ENCODE assay signal across 13 mouse cellular contexts in the genomic region with DNA sequence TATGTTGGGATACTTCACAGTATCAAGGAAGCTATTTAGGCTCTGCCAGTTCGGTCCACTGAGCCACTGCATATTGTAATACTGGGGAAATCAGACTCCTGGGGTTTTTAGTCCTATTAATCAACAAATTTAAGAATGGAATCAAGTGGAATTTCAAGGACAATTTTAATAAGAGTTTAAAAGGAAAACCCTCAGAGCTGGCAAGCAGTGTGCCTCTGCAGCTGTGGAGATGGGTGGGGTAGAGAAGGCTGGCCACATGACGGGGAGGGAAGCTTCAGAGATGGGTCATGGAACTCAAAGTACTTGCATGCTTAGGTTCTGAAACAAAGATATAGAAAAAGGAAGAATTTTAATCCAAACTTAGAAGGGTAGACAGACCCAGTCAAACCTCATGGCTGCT.
"Had no signal": no experiment of that assay in that cellular context is flagged by ENCODE, and none has a peak within 500 bp of the region (broad histone marks: within the 10 kb centered on the region; RNA-seq: fewer than 3 reads in every experiment).

No protein-coding gene starts in this region.

- H3K4me1 ChIP-seq: kidney, embryonic 15.5 days; liver, embryonic 15.5 days; midbrain, embryonic 13.5 days; neural tube, embryonic 15.5 days had no signal

- DNase-seq: kidney, postnatal 14 days; lung, adult 2 months; lung, postnatal 36 days; right cerebral cortex, adult 18-20 months; right cerebral cortex, postnatal 25 days; thymus, postnatal 14 days had no signal

- H3K9ac ChIP-seq: kidney, embryonic 15.5 days; liver, embryonic 15.5 days; midbrain, embryonic 13.5 days; neural tube, embryonic 15.5 days had no signal

- H3K27ac ChIP-seq: kidney, embryonic 15.5 days; liver, embryonic 15.5 days; midbrain, embryonic 13.5 days; neural tube, embryonic 15.5 days; stomach, postnatal 0 days had no signal

- H3K4me3 ChIP-seq: kidney, embryonic 15.5 days; liver, embryonic 15.5 days; midbrain, embryonic 13.5 days; neural tube, embryonic 15.5 days had no signal

- H3K36me3 ChIP-seq: kidney, embryonic 15.5 days; liver, embryonic 15.5 days; midbrain, embryonic 13.5 days; neural tube, embryonic 15.5 days had no signal

- ATAC-seq: lung, postnatal 0 days; midbrain, embryonic 13.5 days had no signal

- H3K4me2 ChIP-seq: kidney, embryonic 15.5 days; liver, embryonic 11.5 days; liver, embryonic 15.5 days; midbrain, embryonic 13.5 days; neural tube, embryonic 15.5 days had no signal

- H3K9me3 ChIP-seq: kidney, embryonic 15.5 days; liver, embryonic 15.5 days; midbrain, embryonic 13.5 days; neural tube, embryonic 15.5 days had no signal

- H3K27me3 ChIP-seq: kidney, embryonic 15.5 days; liver, embryonic 15.5 days; midbrain, embryonic 13.5 days; neural tube, embryonic 15.5 days had no signal
